Mouse (Mus musculus): Measurements from ENCODE around the gene Rassf3.

DNA sequence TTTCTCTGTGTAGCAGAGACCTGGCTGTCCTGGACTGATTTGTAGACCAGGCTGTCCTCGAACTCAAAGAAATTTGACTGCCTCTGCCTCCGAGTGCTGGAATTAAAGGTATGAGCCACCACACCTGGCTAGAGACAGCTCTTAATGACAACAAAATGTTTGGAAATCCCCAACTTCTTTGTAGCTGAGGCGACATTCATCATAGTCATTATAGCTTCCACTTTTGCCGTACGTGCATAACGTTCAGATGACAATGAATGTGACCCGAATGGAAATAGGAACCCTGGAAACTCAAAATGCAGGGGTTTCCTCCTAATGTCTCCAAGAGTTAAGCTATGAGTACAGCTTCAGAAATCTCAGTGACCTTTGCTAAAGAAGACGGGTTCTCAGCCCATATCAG lies 22.1 kb downstream of the Rassf3 start:
- TF ChIP-seq TAL1 (IDR thresholded peaks at IDR 0.05; ENCODE audit: low read length) (no peak), GATA1 (IDR thresholded peaks at IDR 0.05; ENCODE audit: low read length) (no peak)
